Mouse (Mus musculus) small intestine, adult 2 months (tissue): ENCODE results near the gene Commd2. TPM values are rescaled to one million over a fixed set of nuclear protein-coding genes. Genes with fewer than 3 reads are reported as not detected.

ENCODE experiments used
- H3K27ac ChIP-seq: fragments of 200-500 bp; 2 replicates; pipeline ENCODE4 v1.5.1; 2012; ENCODE audit warnings: low read depth, low read length, control low read depth, inconsistent platforms; ENCODE audit not compliant: insufficient read depth
- H3K27me3 ChIP-seq: fragments of 200-500 bp; 2 replicates; pipeline ENCODE4 v1.6.1; 2012; ENCODE audit warnings: mild to moderate bottlenecking, moderate library complexity, low read length, inconsistent platforms; ENCODE audit not compliant: control insufficient read depth, insufficient read depth
- H3K36me3 ChIP-seq: fragments of 200-500 bp; 2 replicates; pipeline ENCODE4 v1.6.1; 2012; ENCODE audit warnings: mild to moderate bottlenecking, low read length, control low read depth, inconsistent platforms; ENCODE audit not compliant: control insufficient read depth, insufficient read depth
- H3K4me1 ChIP-seq: fragments of 200-500 bp; 2 replicates; pipeline ENCODE4 v1.6.1; 2012; ENCODE audit warnings: low read length, inconsistent platforms, mixed read lengths; ENCODE audit not compliant: control insufficient read depth, insufficient read depth, insufficient read length
- H3K4me3 ChIP-seq: fragments of 200-500 bp; 2 replicates; pipeline ENCODE4 v1.5.1; 2012; ENCODE audit warnings: low read depth, mild to moderate bottlenecking, control low read depth, inconsistent platforms, low read length, moderate library complexity
- CTCF ChIP-seq: fragments of 200-500 bp; IDR thresholded peaks from 2 replicates; pipeline ENCODE4 v1.5.1; 2012; ENCODE audit warnings: low read depth, mild to moderate bottlenecking, control low read depth, inconsistent platforms, low read length, moderate library complexity, mixed read lengths; ENCODE audit not compliant: insufficient replicate concordance, insufficient read length; ENCODE audit errors: extremely low read depth
- POLR2A ChIP-seq: fragments of 200-500 bp; IDR thresholded peaks from 2 replicates; pipeline ENCODE4 v1.6.1; 2012; ENCODE audit warnings: low read depth, mild to moderate bottlenecking, control low read depth, inconsistent platforms, low read length, moderate library complexity
- WGBS: fragments of 180-500 bp; shearing (Covaris S2); methylation state at CpG from one replicate; pipeline ENCODE4 v1.1.7; 2018; 5-methylcytosine and 5-hydroxymethylcytosine counted together
- polyA plus RNA-seq: library from polyadenylated mRNA; depleted of rRNA; stranded (reverse); fragments of >200 nt; gene quantifications from 2 replicates; pipeline ENCODE4 v1.2.3, GENCODE M21; 2012; rRNA removed

Gene Commd2
- polyA plus RNA-seq: 7.2 and 9.3 TPM in 2 replicates

DNA sequence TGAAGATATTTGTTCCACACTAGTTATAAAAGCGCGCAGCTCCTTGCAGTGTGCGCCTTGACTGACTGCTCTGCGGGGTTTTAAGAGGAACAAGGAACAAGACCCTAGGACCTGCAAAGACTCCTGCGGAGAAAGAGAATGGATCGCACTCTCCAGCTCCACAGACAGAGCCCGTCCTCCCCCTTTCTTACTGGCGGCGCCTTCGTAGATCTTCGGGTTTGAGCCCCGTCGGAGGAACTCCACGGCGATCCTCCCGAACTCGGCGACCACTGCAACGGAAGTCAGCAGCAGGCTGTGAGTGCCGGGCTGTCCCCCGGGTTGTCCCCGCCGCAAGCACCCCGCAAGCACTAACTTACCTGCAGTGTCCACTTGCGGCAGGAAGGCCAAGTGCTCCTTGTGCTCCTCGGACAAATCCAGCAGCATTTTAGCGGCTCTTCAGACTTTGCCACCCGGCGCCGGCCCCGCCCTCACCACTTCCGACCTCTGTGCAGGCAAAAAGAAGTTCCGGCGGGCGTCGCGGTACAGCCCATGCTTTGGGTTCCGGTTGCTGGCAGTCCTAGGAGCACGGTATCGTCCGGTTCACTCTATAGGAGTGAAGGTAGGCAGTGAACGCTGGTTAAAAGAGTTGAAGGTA lies at the start of gene Commd2:
Gene Commd2 (minus strand): TSS at position 485 of the 634 bp plus-strand sequence.
- Histone ChIP-seq H3K27ac (peak within 1 kb of the TSS; percentile 57), H3K4me1 (no peaks in the 10 kb centered on the region; the same call in 1 of the 2 replicates), H3K36me3 (peaks cover 7% of the 10 kb centered on the region), H3K4me3 (peak within 1 kb of the TSS; percentile 99), H3K27me3 (no peaks in the 10 kb centered on the region)
- WGBS: under 1% methylated on average over 42 of the region's 42 CpGs
- TF ChIP-seq CTCF (no peak), POLR2A (peak; percentile 74)

DNA sequence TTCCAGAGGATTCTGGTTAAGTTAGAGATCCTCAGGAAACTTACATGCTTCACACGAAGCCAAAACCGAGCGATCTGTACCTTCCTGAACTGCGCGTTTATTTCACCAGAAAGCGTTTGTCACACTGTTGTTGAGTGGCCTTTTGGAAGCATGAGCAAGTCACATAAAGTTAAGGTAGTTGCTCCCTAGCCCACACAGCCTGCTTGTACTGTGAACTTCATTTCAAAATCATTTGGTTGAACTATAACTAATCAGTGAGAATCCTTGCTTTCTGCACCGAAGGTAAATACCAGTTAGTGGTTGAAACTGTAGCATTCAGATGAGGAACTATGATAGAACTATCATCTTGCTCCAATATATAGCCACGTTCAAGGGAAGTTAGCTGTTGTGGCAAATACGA lies 45.3 kb upstream of the Commd2 start:
- H3K27ac ChIP-seq: no peak overlapping the region
- H3K27me3 ChIP-seq: no peaks in the 10 kb centered on the region
- no peak for TF ChIP-seq CTCF
- no peak for TF ChIP-seq POLR2A
- 80% methylated on average over 9 of the region's 9 CpGs for WGBS
- H3K4me1 ChIP-seq: no peaks in the 10 kb centered on the region
- no peak overlapping the region for H3K4me3 ChIP-seq
- no peaks in the 10 kb centered on the region for H3K36me3 ChIP-seq

DNA sequence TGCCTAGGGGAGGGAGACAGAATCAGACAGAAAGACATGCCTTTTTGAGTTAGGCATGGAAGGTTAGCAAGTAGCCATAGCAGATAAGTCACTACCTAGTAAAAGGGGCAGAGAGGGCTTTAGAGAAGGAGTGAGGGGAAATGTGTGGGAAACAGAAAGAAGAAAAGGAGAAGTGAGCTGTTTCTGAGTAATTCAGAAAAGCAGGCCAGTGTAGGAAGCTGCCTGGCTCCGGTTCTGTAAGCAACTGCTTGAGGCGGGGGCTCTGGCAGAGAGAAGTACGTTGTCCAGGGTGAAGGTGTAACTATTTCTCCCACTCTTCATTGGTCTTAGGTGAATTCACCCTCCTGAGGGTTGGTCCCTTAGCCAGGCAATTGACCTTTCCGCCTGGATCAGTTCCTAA lies 44.7 kb upstream of the Commd2 start:
- TF ChIP-seq CTCF (no peak), POLR2A (no peak)
- H3K27ac ChIP-seq: no peak overlapping the region
- 84% methylated on average over 4 of the region's 4 CpGs for WGBS
- H3K4me1 ChIP-seq: no peaks in the 10 kb centered on the region
- no peaks in the 10 kb centered on the region for H3K36me3 ChIP-seq
- H3K27me3 ChIP-seq: no peaks in the 10 kb centered on the region
- no peak overlapping the region for H3K4me3 ChIP-seq

DNA sequence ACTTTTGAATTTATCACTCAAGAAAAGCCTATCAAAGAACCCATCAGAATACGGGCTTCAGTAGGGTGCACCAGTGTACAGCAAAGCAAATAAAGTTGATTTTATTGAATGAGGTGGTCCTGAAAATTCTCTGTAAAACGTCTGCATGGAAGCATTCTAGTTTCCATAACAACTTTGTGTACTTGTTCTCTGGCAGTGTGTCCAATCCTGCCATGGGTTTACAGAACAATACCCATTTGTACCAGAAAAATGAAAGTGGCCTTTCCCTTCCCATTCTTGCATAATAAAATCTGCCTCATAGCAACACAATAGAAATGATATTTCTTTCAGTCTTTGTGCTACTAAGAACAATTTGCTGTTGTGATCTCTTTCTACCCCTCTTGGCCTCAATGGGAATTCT lies 41.2 kb upstream of the Commd2 start, which contains the start of gene Ankub1:
Gene Ankub1 (minus strand): TSS at position 81 of the 400 bp plus-strand sequence.
- Histone ChIP-seq H3K4me3 (no peak within 1 kb of the TSS), H3K27me3 (no peaks in the 10 kb centered on the region; the same call in 1 of the 2 replicates), H3K27ac (no peak within 1 kb of the TSS), H3K4me1 (no peaks in the 10 kb centered on the region), H3K36me3 (no peaks in the 10 kb centered on the region)
- TF ChIP-seq CTCF (no peak), POLR2A (no peak)
- 51% methylated on average over 2 of the region's 2 CpGs for WGBS

DNA sequence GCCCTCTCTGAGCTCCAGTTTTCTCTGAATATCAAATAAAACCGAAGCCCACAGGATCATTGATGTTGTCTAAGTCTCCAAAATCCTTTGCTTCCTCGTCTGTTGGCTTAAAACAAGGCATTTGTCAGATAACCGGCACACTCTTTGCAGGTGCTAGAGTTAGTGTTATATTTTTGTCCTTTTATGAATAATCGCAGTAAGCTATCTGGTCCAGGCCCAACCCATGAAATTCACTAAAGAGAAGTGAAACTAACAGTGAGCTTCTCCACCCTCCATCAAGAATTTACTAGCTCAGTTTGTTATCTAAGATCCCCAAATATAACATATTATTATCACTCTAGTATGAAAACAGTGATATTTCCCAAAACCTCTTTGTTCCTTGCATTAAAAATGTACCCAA lies 40.3 kb upstream of the Commd2 start:
- no peak overlapping the region for H3K4me3 ChIP-seq
- H3K27me3 ChIP-seq: no peaks in the 10 kb centered on the region; the same call in 1 of the 2 replicates
- 72% methylated on average over 4 of the region's 4 CpGs for WGBS
- no peaks in the 10 kb centered on the region for H3K4me1 ChIP-seq
- H3K36me3 ChIP-seq: no peaks in the 10 kb centered on the region
- H3K27ac ChIP-seq: no peak overlapping the region
- TF ChIP-seq POLR2A (no peak), CTCF (no peak)

DNA sequence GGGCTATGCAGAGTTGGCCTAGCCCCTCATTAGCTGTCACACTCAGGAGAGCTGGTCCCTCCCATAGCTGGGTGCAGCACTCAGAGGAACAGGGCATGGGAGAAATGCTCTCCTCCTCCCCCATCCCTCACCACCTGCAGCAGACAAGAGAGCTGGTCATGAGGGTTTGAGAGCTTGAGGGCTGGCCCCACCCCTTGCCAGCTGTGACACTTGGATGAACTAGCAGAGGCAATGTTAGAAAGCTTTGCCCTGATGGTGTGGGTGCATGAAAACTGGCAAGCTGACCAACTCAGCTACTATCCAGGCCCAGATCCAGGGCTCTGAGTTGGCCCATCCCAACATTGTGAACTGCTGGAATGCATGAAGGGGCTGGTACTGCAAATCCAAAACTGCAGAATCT lies 26.3 kb upstream of the Commd2 start:
- TF ChIP-seq POLR2A: no peak
- TF ChIP-seq CTCF: no peak

DNA sequence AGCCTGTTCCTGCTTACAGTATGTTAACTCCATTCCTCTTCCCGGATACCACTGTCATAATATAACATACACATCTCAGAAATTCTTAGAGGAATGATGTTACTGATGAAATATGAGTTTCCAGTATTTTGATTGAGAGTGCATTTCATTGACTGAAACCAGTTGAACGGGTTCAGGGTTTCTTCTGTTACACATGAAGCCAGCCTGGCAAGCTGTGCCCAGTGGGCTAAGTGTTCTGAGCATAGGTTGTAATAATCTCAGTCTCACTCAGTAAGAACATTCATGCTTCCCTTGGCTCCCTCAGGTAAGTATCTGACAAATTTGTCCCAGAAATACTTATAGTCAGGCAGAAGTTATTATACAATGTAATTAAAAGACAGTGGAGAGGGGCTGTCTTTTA lies 22.6 kb upstream of the Commd2 start:
- TF ChIP-seq POLR2A (no peak), CTCF (no peak)
- Histone ChIP-seq H3K4me1 (no peaks in the 10 kb centered on the region), H3K36me3 (no peaks in the 10 kb centered on the region), H3K4me3 (no peak overlapping the region), H3K27me3 (no peaks in the 10 kb centered on the region), H3K27ac (no peak overlapping the region)
- 75% methylated on average over 2 of the region's 2 CpGs for WGBS

More for the DNA sequence above, 26.3 kb upstream of the Commd2 start:
- no peaks in the 10 kb centered on the region for H3K4me1 ChIP-seq
- H3K27me3 ChIP-seq: no peaks in the 10 kb centered on the region
- H3K36me3 ChIP-seq: no peaks in the 10 kb centered on the region
- no peak overlapping the region for H3K27ac ChIP-seq
- H3K4me3 ChIP-seq: no peak overlapping the region

DNA sequence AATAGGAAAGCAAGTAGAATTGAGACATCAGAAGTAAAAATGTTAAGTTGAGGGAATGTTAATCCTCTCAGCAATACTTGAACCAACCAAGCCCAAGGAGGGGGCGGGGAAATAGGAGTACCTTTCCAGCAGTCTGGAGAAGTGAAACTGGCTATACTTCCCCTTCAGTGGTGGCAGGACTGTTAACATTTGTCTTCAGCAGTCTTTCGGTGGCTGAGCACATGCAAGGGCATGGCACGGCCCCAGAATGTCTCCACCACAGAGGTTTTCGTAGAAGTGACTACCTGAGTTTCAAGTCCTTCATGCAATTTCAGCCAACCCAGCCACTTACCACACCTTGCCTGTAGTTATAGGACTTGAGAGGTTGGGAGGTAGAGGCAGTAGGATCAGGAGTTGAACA lies 22.1 kb upstream of the Commd2 start:
- 71% methylated on average over 4 of the region's 4 CpGs for WGBS
- H3K27ac ChIP-seq: no peak overlapping the region
- H3K27me3 ChIP-seq: no peaks in the 10 kb centered on the region
- no peaks in the 10 kb centered on the region for H3K4me1 ChIP-seq
- H3K4me3 ChIP-seq: no peak overlapping the region
- TF ChIP-seq POLR2A (no peak), CTCF (no peak)
- H3K36me3 ChIP-seq: no peaks in the 10 kb centered on the region
